Mouse (Mus musculus): ENCODE measurements at regions not wholly inside any gene's neighbourhood (a gene's known extent, or its start where the extent isn't known, plus 50 kb on each side); places are given as distances from the start of the nearest gene placed in this dataset.

DNA sequence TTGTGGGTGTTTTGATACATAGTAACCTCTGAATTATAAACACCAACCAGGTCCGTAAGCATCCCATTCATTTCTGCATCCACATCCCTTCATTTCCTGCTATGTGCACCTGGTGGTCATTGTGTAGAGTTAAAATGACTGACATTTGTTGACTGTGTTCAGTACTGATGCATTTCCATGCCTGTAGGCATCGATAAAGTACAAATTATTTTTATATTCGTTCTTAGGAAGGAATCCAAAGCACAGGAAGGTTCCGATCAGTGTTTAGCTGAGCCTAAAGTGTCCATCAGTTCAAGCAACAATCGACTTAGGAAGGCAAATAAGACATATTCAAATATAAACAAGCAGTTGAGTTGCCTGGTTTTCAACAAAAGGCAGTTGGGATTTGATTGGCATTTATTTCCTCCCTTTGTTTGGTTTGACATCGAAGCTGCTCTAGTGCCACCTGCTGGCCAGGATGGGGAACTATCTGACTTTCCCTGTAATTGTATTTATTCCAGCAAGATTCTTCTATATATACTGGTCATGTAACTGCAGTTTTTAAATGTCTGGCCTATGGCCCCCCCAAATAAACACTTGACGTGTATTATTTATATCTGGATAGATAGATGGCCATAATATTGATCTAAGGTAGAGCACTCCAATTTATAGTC is 64.6 kb upstream of the Osbpl8 start:
- peak; percentile 40; the same call in 1 of the 2 replicates for ATAC-seq (ENCODE audit: low read depth)
- WGBS = 32% methylated on average over 7 of the region's 7 CpGs
- peak overlapping the region; percentile 55; the same call in 1 of the 2 replicates for H3K27ac ChIP-seq (ENCODE audit: low read length)
- H3K36me3 ChIP-seq (ENCODE audit: control insufficient read depth, insufficient read depth, low read length) = no peaks in the 10 kb centered on the region
- no peak overlapping the region; the same call in 1 of the 2 replicates for H3K4me2 ChIP-seq (ENCODE audit: low read depth, low read length)
- H3K9ac ChIP-seq (ENCODE audit: low read length) = no peak overlapping the region
- no peaks in the 10 kb centered on the region; the same call in 1 of the 2 replicates for H3K4me1 ChIP-seq (replicated peaks; ENCODE audit: control insufficient read depth, insufficient read depth, low read length)
- H3K27me3 ChIP-seq (ENCODE audit: control insufficient read depth, insufficient read depth, low read depth, low read length) = no peaks in the 10 kb centered on the region
- H3K9me3 ChIP-seq (ENCODE audit: control insufficient read depth, low read length) = no peaks in the 10 kb centered on the region
- no peak overlapping the region for H3K4me3 ChIP-seq (ENCODE audit: low read length)

DNA sequence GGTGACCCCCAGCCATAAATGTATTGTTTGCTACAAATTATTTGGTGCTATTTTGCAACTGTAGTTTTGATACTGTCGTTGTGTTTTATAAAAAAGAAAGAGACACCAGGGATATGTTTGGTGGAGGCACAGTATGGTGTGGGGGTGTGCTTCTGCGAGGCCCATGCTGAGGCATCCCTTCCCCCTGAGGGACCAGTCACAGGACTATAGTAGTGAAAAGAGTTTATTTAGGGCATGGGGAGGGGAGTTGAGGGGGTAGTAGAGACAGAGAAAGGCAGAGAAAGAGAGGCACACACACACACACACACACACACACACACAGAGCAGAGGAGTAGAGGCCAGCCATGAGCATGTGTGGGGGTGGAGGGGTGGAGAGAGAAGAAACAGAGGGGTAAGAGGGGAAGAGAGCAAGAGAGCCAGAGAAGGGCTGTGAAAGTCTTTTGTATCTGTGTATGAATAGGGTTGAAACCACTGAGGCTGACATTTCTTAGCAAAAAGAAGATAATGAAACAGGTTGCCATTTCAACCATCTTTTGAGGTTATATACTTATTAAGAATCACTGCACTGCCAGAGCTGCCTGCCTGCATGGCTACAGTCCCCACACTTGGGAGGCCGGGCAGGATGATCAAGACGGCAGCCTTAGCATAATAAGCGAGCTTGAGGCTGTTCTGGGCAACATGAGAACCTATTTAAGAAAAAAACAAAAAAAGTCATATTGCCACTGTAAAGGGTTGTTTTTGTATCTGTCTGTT is 65.3 kb upstream of the Osbpl8 start:
- H3K27me3 ChIP-seq (ENCODE audit: control insufficient read depth, insufficient read depth, low read depth, low read length) = no peaks in the 10 kb centered on the region
- no peak overlapping the region for H3K4me2 ChIP-seq (ENCODE audit: low read depth, low read length)
- no peak overlapping the region for H3K4me3 ChIP-seq (ENCODE audit: low read length)
- H3K9me3 ChIP-seq (ENCODE audit: control insufficient read depth, low read length) = no peaks in the 10 kb centered on the region
- H3K36me3 ChIP-seq (ENCODE audit: control insufficient read depth, insufficient read depth, low read length) = no peaks in the 10 kb centered on the region
- no peak overlapping the region; the same call in 1 of the 2 replicates for H3K27ac ChIP-seq (ENCODE audit: low read length)
- WGBS = 83% methylated on average over 5 of the region's 5 CpGs
- no peak for ATAC-seq (ENCODE audit: low read depth)
- no peaks in the 10 kb centered on the region; the same call in 1 of the 2 replicates for H3K4me1 ChIP-seq (replicated peaks; ENCODE audit: control insufficient read depth, insufficient read depth, low read length)
- no peak overlapping the region for H3K9ac ChIP-seq (ENCODE audit: low read length)

DNA sequence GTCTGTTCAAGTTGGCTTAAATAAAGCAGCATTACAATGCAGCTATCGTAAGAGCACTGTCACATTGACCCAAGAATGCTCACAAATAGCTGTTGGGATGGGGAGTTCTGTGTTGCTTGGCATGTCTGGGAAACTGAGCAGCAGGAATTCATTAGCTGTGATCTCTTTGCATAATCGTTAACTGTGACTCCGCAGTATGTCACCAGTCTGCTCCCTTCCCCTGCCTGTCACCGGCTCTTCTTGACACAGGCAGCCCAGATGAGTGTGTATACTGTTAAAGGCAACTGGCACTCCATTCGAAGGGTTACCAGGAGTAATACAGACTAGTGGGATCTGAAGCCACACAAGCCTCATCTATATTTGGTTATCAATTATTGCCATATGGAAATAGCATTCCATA is 67.3 kb upstream of the Osbpl8 start:
- Histone ChIP-seq H3K27me3 (ENCODE audit: control insufficient read depth, insufficient read depth, low read depth, low read length) (no peaks in the 10 kb centered on the region), H3K4me3 (ENCODE audit: low read length) (no peak overlapping the region), H3K9ac (ENCODE audit: low read length) (no peak overlapping the region), H3K4me1 (replicated peaks; ENCODE audit: control insufficient read depth, insufficient read depth, low read length) (no peaks in the 10 kb centered on the region; the same call in 1 of the 2 replicates), H3K27ac (ENCODE audit: low read length) (no peak overlapping the region), H3K4me2 (ENCODE audit: low read depth, low read length) (no peak overlapping the region), H3K36me3 (ENCODE audit: control insufficient read depth, insufficient read depth, low read length) (no peaks in the 10 kb centered on the region), H3K9me3 (ENCODE audit: control insufficient read depth, low read length) (no peaks in the 10 kb centered on the region)
- no peak for ATAC-seq (ENCODE audit: low read depth)
- 47% methylated on average over 5 of the region's 5 CpGs for WGBS

DNA sequence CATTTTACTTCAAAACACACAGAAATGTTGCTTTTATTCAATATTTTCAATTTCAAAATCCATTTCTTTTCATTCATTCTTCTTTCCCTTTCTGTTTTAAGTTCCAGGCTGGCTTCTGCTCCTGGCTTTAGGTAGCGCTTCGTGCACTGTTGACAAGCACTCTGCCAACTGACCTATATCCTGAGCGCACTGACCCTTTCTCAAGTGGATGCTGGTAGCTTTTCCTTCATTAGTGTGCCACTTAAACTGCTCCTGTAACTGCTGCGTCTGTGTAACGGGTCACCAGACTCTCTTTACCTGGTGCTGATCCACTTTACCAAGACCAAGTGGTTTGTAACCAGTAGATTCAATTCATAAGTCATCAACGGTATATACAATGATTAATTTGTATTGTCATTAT is 67.7 kb upstream of the Osbpl8 start:
- H3K4me3 ChIP-seq (ENCODE audit: low read length) = no peak overlapping the region
- H3K36me3 ChIP-seq (ENCODE audit: control insufficient read depth, insufficient read depth, low read length) = no peaks in the 10 kb centered on the region
- WGBS = 67% methylated on average over 6 of the region's 6 CpGs
- no peak overlapping the region for H3K9ac ChIP-seq (ENCODE audit: low read length)
- no peak overlapping the region for H3K4me2 ChIP-seq (ENCODE audit: low read depth, low read length)
- no peaks in the 10 kb centered on the region; the same call in 1 of the 2 replicates for H3K4me1 ChIP-seq (replicated peaks; ENCODE audit: control insufficient read depth, insufficient read depth, low read length)
- no peak overlapping the region for H3K27ac ChIP-seq (ENCODE audit: low read length)
- H3K27me3 ChIP-seq (ENCODE audit: control insufficient read depth, insufficient read depth, low read depth, low read length) = no peaks in the 10 kb centered on the region
- no peak for ATAC-seq (ENCODE audit: low read depth)
- no peaks in the 10 kb centered on the region for H3K9me3 ChIP-seq (ENCODE audit: control insufficient read depth, low read length)

DNA sequence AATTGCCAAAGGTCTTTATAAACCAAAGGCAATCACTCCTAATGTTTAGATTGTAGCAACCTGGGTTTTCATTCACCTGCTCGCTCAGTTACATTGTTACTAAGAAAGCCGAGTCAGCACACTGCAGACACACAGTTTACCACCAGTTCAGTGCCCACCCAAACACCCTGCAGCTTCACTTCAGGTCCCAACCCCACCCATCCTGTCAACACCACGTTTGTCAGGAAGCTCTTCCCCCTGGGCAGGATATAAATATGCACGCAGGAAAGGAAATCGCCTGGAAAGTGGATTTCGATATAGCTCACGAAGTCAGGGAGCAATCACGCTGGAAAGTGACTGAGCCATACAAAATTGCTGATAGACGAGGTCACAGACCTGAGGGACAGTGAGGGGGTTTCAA is 70.1 kb upstream of the Osbpl8 start:
- Histone ChIP-seq H3K36me3 (ENCODE audit: control insufficient read depth, insufficient read depth, low read length) (no peaks in the 10 kb centered on the region), H3K9ac (ENCODE audit: low read length) (no peak overlapping the region), H3K27me3 (ENCODE audit: control insufficient read depth, insufficient read depth, low read depth, low read length) (no peaks in the 10 kb centered on the region), H3K4me1 (replicated peaks; ENCODE audit: control insufficient read depth, insufficient read depth, low read length) (peaks cover under 1% of the 10 kb centered on the region; the same call in 1 of the 2 replicates), H3K4me2 (ENCODE audit: low read depth, low read length) (no peak overlapping the region; the same call in 1 of the 2 replicates), H3K27ac (ENCODE audit: low read length) (peak overlapping the region; percentile 33), H3K9me3 (ENCODE audit: control insufficient read depth, low read length) (no peaks in the 10 kb centered on the region), H3K4me3 (ENCODE audit: low read length) (no peak overlapping the region)
- 25% methylated on average over 9 of the region's 9 CpGs for WGBS
- ATAC-seq (ENCODE audit: low read depth) = no peak

DNA sequence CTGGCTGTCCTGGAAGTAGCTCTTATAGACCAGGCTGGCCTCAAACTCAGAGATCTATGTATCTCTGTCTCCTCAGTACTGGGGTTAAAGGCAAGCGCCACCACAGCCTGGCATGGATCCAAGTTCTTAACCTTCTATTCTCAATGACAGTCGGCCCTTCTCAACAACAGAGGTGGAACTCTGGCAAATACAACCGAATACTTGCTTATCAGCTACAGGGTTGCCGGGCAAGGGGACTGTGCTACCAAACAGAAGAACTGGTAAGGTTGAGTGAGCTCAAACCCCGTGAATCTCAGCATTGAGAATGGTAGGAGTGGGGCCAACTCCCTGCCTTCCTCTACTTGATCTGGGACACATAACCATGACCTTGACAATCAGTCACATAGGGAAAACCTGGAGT is 75.2 kb upstream of the Osbpl8 start:
- no peak overlapping the region for H3K4me3 ChIP-seq (ENCODE audit: low read length)
- H3K9me3 ChIP-seq (ENCODE audit: control insufficient read depth, low read length) = no peaks in the 10 kb centered on the region
- H3K27ac ChIP-seq (ENCODE audit: low read length) = no peak overlapping the region
- H3K36me3 ChIP-seq (ENCODE audit: control insufficient read depth, insufficient read depth, low read length) = no peaks in the 10 kb centered on the region
- H3K27me3 ChIP-seq (ENCODE audit: control insufficient read depth, insufficient read depth, low read depth, low read length) = no peaks in the 10 kb centered on the region
- H3K9ac ChIP-seq (ENCODE audit: low read length) = no peak overlapping the region
- no peak for ATAC-seq (ENCODE audit: low read depth)
- 37% methylated on average over 5 of the region's 5 CpGs for WGBS
- 0 out of 2 replicates have a peak, but pooled peaks cover 2% of the 10 kb centered on the region for H3K4me1 ChIP-seq (replicated peaks; ENCODE audit: control insufficient read depth, insufficient read depth, low read length)
- H3K4me2 ChIP-seq (ENCODE audit: low read depth, low read length) = no peak overlapping the region

DNA sequence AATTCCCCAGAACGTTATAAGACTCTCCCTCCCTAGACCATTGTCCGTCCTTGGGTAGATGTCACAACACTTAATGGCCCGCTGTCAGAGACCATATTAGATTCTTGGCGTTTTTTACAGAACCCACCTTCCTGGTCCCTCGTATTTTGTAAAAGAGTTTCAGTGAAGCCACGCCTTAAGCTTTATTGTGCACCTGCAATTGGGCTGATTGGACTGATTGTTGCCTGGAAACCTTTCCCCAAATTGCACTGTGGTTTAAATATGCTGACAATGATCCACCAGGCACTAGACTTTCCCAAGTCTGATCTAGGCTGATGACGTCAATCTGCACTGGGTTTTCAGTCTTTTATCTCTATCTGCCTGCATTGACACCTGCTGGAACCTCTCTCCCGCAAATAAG is 75.6 kb upstream of the Zdhhc17 start:
- Histone ChIP-seq H3K36me3 (ENCODE audit: control insufficient read depth, insufficient read depth, low read length) (no peaks in the 10 kb centered on the region), H3K4me2 (ENCODE audit: low read depth, low read length) (no peak overlapping the region), H3K4me3 (ENCODE audit: low read length) (no peak overlapping the region), H3K9me3 (ENCODE audit: control insufficient read depth, low read length) (no peaks in the 10 kb centered on the region), H3K27ac (ENCODE audit: low read length) (no peak overlapping the region), H3K27me3 (ENCODE audit: control insufficient read depth, insufficient read depth, low read depth, low read length) (no peaks in the 10 kb centered on the region), H3K4me1 (replicated peaks; ENCODE audit: control insufficient read depth, insufficient read depth, low read length) (0 out of 2 replicates have a peak, but pooled peaks cover 2% of the 10 kb centered on the region), H3K9ac (ENCODE audit: low read length) (no peak overlapping the region)
- no peak for ATAC-seq (ENCODE audit: low read depth)
- 72% methylated on average over 8 of the region's 8 CpGs for WGBS

DNA sequence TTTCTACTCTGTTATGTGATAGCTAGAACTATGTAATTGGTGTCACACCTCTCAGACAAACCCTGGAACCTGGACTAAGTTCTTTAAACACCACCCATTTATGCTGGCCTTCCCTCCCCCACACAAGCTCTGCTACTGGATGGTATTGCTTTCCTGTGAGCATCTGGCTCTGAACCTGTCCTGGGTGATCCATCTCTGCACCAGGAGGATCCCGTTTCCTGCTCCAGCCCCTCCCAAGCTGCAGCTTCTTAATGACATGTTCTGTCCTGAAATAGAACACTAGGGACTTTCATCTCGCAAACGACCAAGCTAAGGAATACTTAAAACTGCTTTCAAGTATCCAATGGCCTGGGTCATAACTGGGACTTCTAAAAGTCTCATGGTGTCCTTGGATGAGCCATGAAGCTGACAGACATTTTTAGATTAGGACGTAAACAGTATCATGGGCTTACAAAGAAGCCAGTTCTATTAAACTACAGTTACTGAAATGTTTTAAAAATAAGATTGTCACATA is 74.4 kb upstream of the Zdhhc17 start:
- no peak overlapping the region for H3K4me3 ChIP-seq (ENCODE audit: low read length)
- H3K4me2 ChIP-seq (ENCODE audit: low read depth, low read length) = no peak overlapping the region
- H3K9me3 ChIP-seq (ENCODE audit: control insufficient read depth, low read length) = no peaks in the 10 kb centered on the region
- no peak for ATAC-seq (ENCODE audit: low read depth)
- H3K9ac ChIP-seq (ENCODE audit: low read length) = no peak overlapping the region
- WGBS = 31% methylated on average over 4 of the region's 4 CpGs
- no peaks in the 10 kb centered on the region for H3K36me3 ChIP-seq (ENCODE audit: control insufficient read depth, insufficient read depth, low read length)
- H3K27me3 ChIP-seq (ENCODE audit: control insufficient read depth, insufficient read depth, low read depth, low read length) = no peaks in the 10 kb centered on the region
- H3K27ac ChIP-seq (ENCODE audit: low read length) = no peak overlapping the region
- H3K4me1 ChIP-seq (replicated peaks; ENCODE audit: control insufficient read depth, insufficient read depth, low read length) = 0 out of 2 replicates have a peak, but pooled peaks cover 1% of the 10 kb centered on the region

DNA sequence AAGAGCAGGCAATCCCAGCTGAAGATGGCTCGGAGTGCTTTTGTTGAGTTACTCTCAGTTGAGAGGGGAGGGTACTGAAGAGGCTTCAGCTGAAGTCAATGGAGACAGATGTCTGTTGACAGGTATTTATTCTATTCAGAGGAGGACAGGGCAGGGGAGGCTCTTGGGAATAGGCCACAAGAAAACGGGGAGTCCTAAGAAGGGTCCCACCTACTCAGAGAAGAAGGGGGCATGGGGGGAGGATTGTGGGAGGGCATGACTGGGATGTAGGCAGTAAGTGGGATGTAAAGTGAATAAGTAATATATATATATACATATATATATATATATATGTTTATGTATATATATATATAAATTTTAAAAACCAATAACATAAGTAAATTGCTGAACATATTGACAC is 73.9 kb upstream of the Zdhhc17 start:
- no peaks in the 10 kb centered on the region for H3K36me3 ChIP-seq (ENCODE audit: control insufficient read depth, insufficient read depth, low read length)
- H3K9ac ChIP-seq (ENCODE audit: low read length) = no peak overlapping the region
- no peak overlapping the region for H3K27ac ChIP-seq (ENCODE audit: low read length)
- no peak overlapping the region for H3K4me2 ChIP-seq (ENCODE audit: low read depth, low read length)
- 66% methylated on average over 2 of the region's 2 CpGs for WGBS
- no peak for ATAC-seq (ENCODE audit: low read depth)
- H3K4me3 ChIP-seq (ENCODE audit: low read length) = no peak overlapping the region
- no peaks in the 10 kb centered on the region for H3K9me3 ChIP-seq (ENCODE audit: control insufficient read depth, low read length)
- no peaks in the 10 kb centered on the region for H3K27me3 ChIP-seq (ENCODE audit: control insufficient read depth, insufficient read depth, low read depth, low read length)
- no peaks in the 10 kb centered on the region for H3K4me1 ChIP-seq (replicated peaks; ENCODE audit: control insufficient read depth, insufficient read depth, low read length)

Data from lung, embryonic 16.5 days (tissue).